Mouse (Mus musculus): ENCODE data around the gene Alad.
"Not testable (repeated sequence)": the region's sequence is repeated elsewhere in the genome, so short reads cannot be mapped to it uniquely, and the experiment has no call there.

Gene Alad

DNA sequence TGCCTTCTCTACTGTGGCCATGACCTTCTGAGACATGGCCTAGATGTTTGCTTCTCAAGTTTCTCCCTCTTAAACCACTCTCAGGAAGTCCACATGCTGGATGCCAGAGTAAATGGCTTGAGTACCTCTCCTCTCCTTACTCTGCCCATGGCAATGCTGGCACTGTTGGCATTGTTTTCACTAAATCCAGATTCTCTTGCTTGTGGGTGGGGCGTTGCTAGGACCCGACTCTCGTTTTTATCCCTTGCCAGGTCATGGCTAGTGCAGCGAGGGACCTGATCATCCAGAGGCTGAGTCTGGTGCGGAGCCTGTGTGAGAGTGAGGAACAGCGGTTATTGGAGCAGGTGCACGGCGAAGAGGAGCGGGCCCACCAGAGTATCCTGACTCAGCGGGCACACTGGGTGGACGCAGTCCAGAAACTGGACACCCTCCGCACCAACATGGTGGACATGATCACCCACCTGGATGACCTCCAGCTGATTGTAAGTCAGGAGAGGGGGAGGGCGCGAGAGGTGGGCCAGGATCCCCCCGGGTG is 33.5 kb downstream of the Alad start:
- in situ Hi-C loops (cut with MboI, MseI), result no loop called here

GRCm38 (mm10) chr4:62485450-62486161 is 34.1 kb downstream of the Alad start:
- in situ Hi-C loops (cut with MboI, MseI), result no loop called here

GRCm38 (mm10) chr4:62484928-62485327 is 34.8 kb downstream of the Alad start:
- in situ Hi-C loops (cut with MboI, MseI), result no loop called here

DNA sequence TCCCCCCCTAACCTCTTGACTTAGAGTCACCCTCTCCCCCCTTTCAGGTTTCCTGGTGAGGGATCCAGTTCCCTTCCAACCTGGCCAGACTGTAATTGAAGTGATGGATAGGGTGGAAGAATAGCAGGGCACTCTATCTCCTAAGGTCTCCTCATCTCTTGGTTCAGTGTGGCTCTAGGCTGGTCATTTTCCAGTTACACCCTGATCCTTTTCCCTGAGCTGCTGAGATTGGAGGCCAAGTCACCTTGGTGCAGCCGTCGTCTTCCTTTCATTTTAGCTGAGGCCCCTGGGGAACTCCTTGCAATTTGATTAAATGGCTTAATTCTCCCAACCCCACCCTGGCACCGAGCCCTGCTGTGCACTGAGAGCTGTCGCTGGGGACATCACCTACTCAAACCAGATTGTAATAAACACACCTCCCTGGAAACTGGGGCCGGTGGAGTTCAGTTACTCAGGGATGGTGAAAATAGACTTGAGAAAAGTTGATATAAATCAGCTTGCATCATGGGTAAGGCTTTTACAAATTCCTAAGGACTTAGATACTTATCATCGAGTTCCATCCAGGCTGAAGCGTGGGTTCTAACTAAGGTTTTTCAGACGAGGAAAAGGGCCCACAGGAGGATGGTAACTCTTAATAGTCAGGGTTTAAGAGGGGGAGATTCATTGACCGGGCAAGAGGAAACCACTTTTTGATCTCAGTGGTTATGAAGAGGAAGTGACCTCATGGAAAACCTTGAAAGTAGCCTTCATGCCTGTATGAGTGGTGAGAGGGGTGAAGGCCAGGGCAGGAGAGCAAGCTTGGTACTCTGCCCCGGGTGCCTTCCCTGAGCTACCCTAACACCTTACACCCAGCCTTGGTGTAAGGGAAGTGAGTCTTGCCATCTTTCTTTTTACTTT is 38.8 kb downstream of the Alad start:
- in situ Hi-C loops (cut with MboI, MseI), result no loop called here

- in situ Hi-C loops (cut with MboI, MseI), result no loop called here
These were observed 39.6 kb downstream of the Alad start, which contains the start of gene Bspry for GRCm38 (mm10) chr4:62479937-62480708. Gene Bspry, plus strand, starts transcription at chr4:62480053.

DNA sequence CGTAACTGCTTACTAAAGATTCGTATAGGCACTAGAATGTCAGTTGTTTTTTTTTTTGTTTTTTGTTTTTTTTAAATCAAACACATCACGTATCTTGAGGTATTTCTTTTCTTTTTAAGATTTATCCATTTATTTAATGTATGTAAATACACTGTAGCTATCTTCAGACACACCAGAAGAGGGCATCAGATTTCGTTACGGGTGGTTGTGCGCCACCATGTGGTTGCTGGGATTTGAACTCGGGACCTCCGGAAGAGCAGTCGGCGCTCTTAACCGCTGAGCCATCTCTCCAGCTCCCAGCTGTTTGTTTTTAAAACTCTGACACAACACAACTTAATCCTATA is 40.2 kb downstream of the Alad start:
- in situ Hi-C loops (cut with MboI, MseI), result not testable (repeated sequence)

DNA sequence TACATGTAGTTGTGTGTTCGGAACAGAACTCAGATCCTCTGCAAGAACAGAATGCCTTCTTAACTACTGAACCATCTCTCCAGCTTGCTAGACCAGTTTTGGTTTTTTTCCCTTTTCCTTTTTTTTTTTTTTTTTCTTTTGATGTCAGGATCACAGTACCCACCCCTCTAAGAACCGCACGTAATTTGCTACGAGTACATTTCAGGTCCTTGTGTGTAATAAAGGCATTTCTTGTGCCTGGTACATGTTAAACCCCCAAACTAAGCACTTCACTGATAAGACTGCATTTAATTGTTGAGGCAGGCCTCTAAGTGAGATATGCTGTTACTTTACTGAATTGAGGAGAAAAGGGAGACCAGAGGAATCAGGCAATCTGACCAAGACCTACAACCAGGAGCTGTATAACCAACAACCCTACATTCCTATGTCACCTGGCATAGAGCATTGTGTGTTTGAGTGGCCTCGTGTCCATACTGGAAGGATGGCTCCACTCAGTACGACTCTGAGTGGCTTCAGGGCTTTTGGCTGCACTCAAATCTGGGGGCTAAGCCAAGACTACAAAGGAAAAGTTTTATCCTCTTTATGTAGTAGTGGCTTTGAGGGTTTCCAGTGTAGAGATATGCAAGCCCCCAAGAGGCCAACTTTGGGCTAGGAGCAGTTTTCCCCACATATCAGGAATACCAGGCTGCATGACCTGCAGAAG is 42.0 kb downstream of the Alad start:
- in situ Hi-C loops (cut with MboI, MseI), result no loop called here

DNA sequence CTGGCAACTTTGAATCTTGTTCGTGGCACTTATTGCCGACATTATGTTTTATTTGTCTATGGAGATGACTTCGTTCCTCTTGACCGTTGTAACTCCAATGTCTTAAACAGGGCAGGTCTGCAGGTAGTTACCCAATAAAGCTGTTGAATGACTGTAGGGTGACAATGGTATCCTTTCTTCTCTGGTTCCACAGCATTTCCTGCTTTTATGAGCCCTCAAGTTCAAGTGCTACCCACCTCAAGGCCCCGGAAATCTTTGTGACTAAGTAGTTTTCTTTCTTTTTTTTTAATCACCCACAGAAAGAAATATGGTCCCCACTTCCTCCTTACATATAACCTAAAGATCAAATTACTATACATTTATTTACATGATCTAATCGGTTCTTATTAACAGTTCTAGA is 43.9 kb downstream of the Alad start:
- in situ Hi-C loops (cut with MboI, MseI), result no loop called here

- in situ Hi-C loops (cut with MboI, MseI), result no loop called here
These were observed 44.6 kb downstream of the Alad start for GRCm38 (mm10) chr4:62475131-62475530.

- in situ Hi-C loops (cut with MboI, MseI), result loop anchor here (5.0 kb wide), 1 partner anchor 40 kb away; no protein-coding TSS in a partner anchor
These were observed 47.6 kb downstream of the Alad start for GRCm38 (mm10) chr4:62472071-62472470.

DNA sequence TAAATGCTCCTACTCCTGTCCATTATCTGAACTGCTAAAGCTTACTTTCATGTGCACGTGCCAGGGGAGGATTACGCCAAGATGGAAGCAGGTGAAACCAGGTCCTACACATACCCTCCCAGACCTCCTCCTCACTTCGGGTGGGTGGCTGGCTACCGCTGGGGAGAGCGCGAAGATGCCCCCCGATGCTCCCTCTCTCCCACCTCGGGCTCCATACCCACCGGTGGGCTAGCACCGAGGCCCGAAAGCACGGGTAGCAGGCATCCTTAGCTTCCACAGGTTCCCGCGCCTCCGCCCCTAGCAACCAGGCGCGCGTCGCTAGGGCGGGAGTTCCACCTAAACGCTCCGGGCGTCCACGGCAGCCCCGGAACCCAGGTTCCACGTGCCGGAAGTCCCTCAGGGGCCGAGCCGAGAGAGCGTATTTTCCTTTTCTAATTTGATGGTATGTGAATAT is 49.1 kb downstream of the Alad start, which contains the start of gene Wdr31:
Gene Wdr31 (minus strand): TSS at position 299 of the 454 bp plus-strand sequence.
- in situ Hi-C loops (cut with MboI, MseI), result loop anchor here (5.0 kb wide), 1 partner anchor 42 kb away; no protein-coding TSS in a partner anchor

GRCm38 (mm10) chr4:62468158-62468557 is 51.6 kb downstream of the Alad start:
- in situ Hi-C loops (cut with MboI, MseI), result no loop called here

- in situ Hi-C loops (cut with MboI, MseI), result no loop called here
These were observed 56.6 kb downstream of the Alad start for GRCm38 (mm10) chr4:62463124-62463523.

GRCm38 (mm10) chr4:62460348-62460747 is 59.4 kb downstream of the Alad start:
- in situ Hi-C loops (cut with MboI, MseI), result no loop called here
